Mouse (Mus musculus) CH12.LX (cell line): ENCODE data around the gene Zfpl1. TPM values are rescaled to one million over a fixed set of nuclear protein-coding genes. Genes with fewer than 3 reads are reported as not detected.

ENCODE experiments used
- DNase-seq: peaks from one replicate; pipeline ENCODE4 v3.0.0-alpha.2; 2013; ENCODE audit errors: extremely low read depth
- H3K27ac ChIP-seq: 2 replicates; pipeline ENCODE4 v1.5.1; 2012; ENCODE audit warnings: low read depth, mild to moderate bottlenecking, control low read depth, moderate library complexity; ENCODE audit not compliant: insufficient read depth
- H3K27me3 ChIP-seq: replicated peaks from 2 replicates; pipeline ENCODE3; 2012; ENCODE audit warnings: inconsistent platforms
- H3K36me3 ChIP-seq, 2 experiments: replicated peaks in 1 of 2; 2 replicates each; pipeline versions ENCODE3 to v1.6.1; 2012; ENCODE audit warnings: inconsistent platforms in 1 of 2, low read length in 1 of 2, mild to moderate bottlenecking in 1 of 2, mixed read lengths in 1 of 2, moderate library complexity in 1 of 2; ENCODE audit not compliant: control insufficient read depth in 1 of 2, insufficient read depth in 1 of 2
- H3K4me1 ChIP-seq, 2 experiments: 2 replicates each; pipeline ENCODE4 v1.6.1; 2012; ENCODE audit warnings: inconsistent platforms in 1 of 2, moderate library complexity in 1 of 2; ENCODE audit not compliant: insufficient read depth in 2 of 2, control insufficient read depth in 1 of 2
- H3K4me2 ChIP-seq: 2 replicates; pipeline ENCODE4 v1.6.1; 2012; ENCODE audit warnings: low read depth, mild to moderate bottlenecking, control low read depth; ENCODE audit not compliant: poor library complexity, insufficient read depth, severe bottlenecking
- H3K4me3 ChIP-seq, 3 experiments: fragments of 150-350 bp in 1 of 3; sonication (generic) in 1 of 3; replicated peaks in 1 of 3; 2 replicates each; pipeline versions ENCODE3 to v1.5.1; 2011 to 2012; ENCODE audit warnings: low read depth in 2 of 3, low read length in 2 of 3, mild to moderate bottlenecking in 2 of 3, moderate library complexity in 2 of 3, control low read depth in 1 of 3, improper control_type of control experiment in 1 of 3, inconsistent platforms in 1 of 3, mixed read lengths in 1 of 3; ENCODE audit not compliant: poor library complexity in 1 of 3
- H3K79me2 ChIP-seq: replicated peaks from 2 replicates; pipeline ENCODE4 v1.6.1; 2012; ENCODE audit warnings: mild to moderate bottlenecking, moderate library complexity; ENCODE audit not compliant: control insufficient read depth, poor library complexity, insufficient read depth, severe bottlenecking; ENCODE audit errors: extremely low read depth
- H3K9ac ChIP-seq: 2 replicates; pipeline ENCODE4 v1.6.1; 2012; ENCODE audit warnings: low read depth, mild to moderate bottlenecking, control low read depth, moderate library complexity; ENCODE audit not compliant: insufficient read depth
- H3K9me3 ChIP-seq: replicated peaks from 2 replicates; pipeline ENCODE3; 2012; ENCODE audit warnings: low read length, inconsistent platforms, mixed read lengths
- CHD2 ChIP-seq: IDR thresholded peaks from 2 replicates; pipeline ENCODE4 v1.6.1; 2011; ENCODE audit warnings: low read length, improper control_type of control experiment
- E2F4 ChIP-seq: IDR thresholded peaks from 2 replicates; pipeline ENCODE4 v1.6.1; 2011; ENCODE audit warnings: low read depth, low read length, improper control_type of control experiment; ENCODE audit not compliant: insufficient replicate concordance
- EP300 ChIP-seq: IDR thresholded peaks from 2 replicates; pipeline ENCODE4 v1.6.1; 2011; ENCODE audit warnings: low read length, improper control_type of control experiment
- HCFC1 ChIP-seq: IDR thresholded peaks from 2 replicates; pipeline ENCODE4 v1.6.1; 2012; ENCODE audit warnings: low read depth, mild to moderate bottlenecking, inconsistent platforms, low read length, improper control_type of control experiment
- KAT2A ChIP-seq: IDR thresholded peaks from 2 replicates; pipeline ENCODE4 v1.6.1; 2012; ENCODE audit warnings: low read length, improper control_type of control experiment, inconsistent platforms; ENCODE audit not compliant: insufficient replicate concordance
- MEF2A ChIP-seq: IDR thresholded peaks from 2 replicates; pipeline ENCODE4 v1.6.1; 2014; ENCODE audit warnings: low read depth, mild to moderate bottlenecking, inconsistent platforms, low read length, improper control_type of control experiment, borderline replicate concordance
- MXI1 ChIP-seq: IDR thresholded peaks from 2 replicates; pipeline ENCODE4 v1.6.1; 2011; ENCODE audit warnings: mild to moderate bottlenecking, low read depth, low read length, improper control_type of control experiment
- MYC ChIP-seq: IDR thresholded peaks from 2 replicates; pipeline ENCODE4 v1.6.1; 2011; ENCODE audit warnings: low read depth, mild to moderate bottlenecking, improper control_type of control experiment, low read length
- NRF1 ChIP-seq: IDR thresholded peaks from 2 replicates; pipeline ENCODE4 v1.6.1; 2014; ENCODE audit warnings: low read depth, mild to moderate bottlenecking, inconsistent platforms, low read length, improper control_type of control experiment, moderate library complexity
- POLR2AphosphoS2 ChIP-seq: IDR thresholded peaks from 2 replicates; pipeline ENCODE4 v1.6.1; 2011; ENCODE audit warnings: low read depth, low read length, improper control_type of control experiment
- RAD21 ChIP-seq: IDR thresholded peaks from 2 replicates; pipeline ENCODE4 v1.6.1; 2011; ENCODE audit warnings: low read depth, mild to moderate bottlenecking, low read length, improper control_type of control experiment, moderate library complexity
- RCOR1 ChIP-seq: conservative IDR thresholded peaks from 2 replicates; pipeline ENCODE4 v1.6.1; 2012; ENCODE audit warnings: low read depth, mild to moderate bottlenecking, inconsistent platforms, low read length, improper control_type of control experiment
- TBP ChIP-seq: conservative IDR thresholded peaks from 2 replicates; pipeline ENCODE4 v1.6.1; 2011; ENCODE audit warnings: low read depth, low read length, improper control_type of control experiment
- TCF12 ChIP-seq: IDR thresholded peaks from 2 replicates; pipeline ENCODE4 v1.6.1; 2014; ENCODE audit warnings: low read depth, mild to moderate bottlenecking, inconsistent platforms, low read length, improper control_type of control experiment
- USF2 ChIP-seq: conservative IDR thresholded peaks from 2 replicates; pipeline ENCODE4 v1.6.1; 2011; ENCODE audit warnings: low read depth, low read length, improper control_type of control experiment
- ZC3H11A ChIP-seq: IDR thresholded peaks from 2 replicates; pipeline ENCODE4 v1.6.1; 2012; ENCODE audit warnings: low read depth, mild to moderate bottlenecking, inconsistent platforms, low read length, improper control_type of control experiment
- ZMIZ1 ChIP-seq: IDR thresholded peaks from 2 replicates; pipeline ENCODE4 v1.6.1; 2012; ENCODE audit warnings: low read depth, mild to moderate bottlenecking, inconsistent platforms, low read length, improper control_type of control experiment
- dilution Hi-C: fragments of 300-500 bp; cut with MboI; formaldehyde crosslinking; loops from 2 replicates; pipeline ENCODE4 v1.14.3; 2020; ENCODE audit warnings: low sequenced_read_pairs; ENCODE audit not compliant: extremely low pct_unique_long_range_greater_than_20kb, extremely low pct_ligation_motif_present
- in situ Hi-C: fragments of 300-500 bp; cut with MboI; formaldehyde crosslinking; loops from 3 replicates; pipeline ENCODE4 v1.14.3; 2019; ENCODE audit warnings: low sequenced_read_pairs, low pct_ligation_motif_present, low pct_unique_long_range_greater_than_20kb, mixed read lengths
- polyA plus RNA-seq: library from polyadenylated mRNA; unstranded; fragments of >175 nt; gene quantifications from 2 replicates; pipeline ENCODE4 v1.2.1, GENCODE M21; 2012; ENCODE audit warnings: low read depth; ENCODE audit not compliant: insufficient read length
- total RNA-seq, 2 experiments: library from RNA; depleted of rRNA; stranded (reverse); fragments of 300-350 nt in 1 of 2; fragments of >200 nt in 1 of 2; gene quantifications; 2 replicates each; pipeline ENCODE4 v1.2.3; 2012 to 2014

Gene Zfpl1
- total and polyA plus RNA-seq, 3 experiments: 26.1 to 40.9 (median 26.8) TPM

DNA sequence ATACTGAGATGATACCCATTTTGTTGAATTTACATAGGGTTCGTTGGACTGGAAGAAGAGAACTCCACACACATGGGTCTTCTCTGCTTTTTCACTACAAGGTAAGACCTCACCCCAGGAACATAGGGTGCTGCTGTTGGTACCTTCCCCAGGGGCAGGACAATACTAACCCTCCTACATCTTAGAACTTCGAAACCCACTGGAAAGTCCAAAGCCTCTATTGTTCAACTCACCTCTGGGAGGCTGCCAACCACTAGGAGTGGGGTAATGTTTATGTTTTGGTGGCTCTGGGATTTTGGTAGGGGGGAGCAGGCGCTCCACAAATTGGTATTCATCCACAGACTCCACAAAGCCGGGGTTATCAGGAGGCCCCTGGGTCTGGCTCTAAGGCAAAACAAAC is 28.1 kb downstream of the Zfpl1 start:
- no peak for DNase-seq
- TF ChIP-seq HCFC1 (no peak), NRF1 (no peak), USF2 (no peak), TBP (no peak), MXI1 (no peak), POLR2AphosphoS2 (no peak; the same call in 1 of the 2 replicates), RAD21 (no peak), CHD2 (no peak), RCOR1 (no peak), E2F4 (no peak), MEF2A (no peak), KAT2A (no peak), ZC3H11A (no peak), EP300 (no peak), TCF12 (no peak)
- Histone ChIP-seq H3K27ac (no peak overlapping the region), H3K4me2 (peak overlapping the region; percentile 80), H3K4me3 (peak overlapping the region; percentile 70 to 99 (median 97)), H3K9ac (peak overlapping the region; percentile 58), H3K4me1 (peaks cover 13 to 59% of the 10 kb centered on the region in 2 experiments; a peak in 3 of 4 replicates), H3K36me3 (peaks cover 54 to 61% of the 10 kb centered on the region in 2 experiments), H3K79me2 (peaks cover 63% of the 10 kb centered on the region), H3K27me3 (no peaks in the 10 kb centered on the region), H3K9me3 (no peaks in the 10 kb centered on the region)
- dilution Hi-C loops (no loop called here), in situ Hi-C loops (no loop called here)

DNA sequence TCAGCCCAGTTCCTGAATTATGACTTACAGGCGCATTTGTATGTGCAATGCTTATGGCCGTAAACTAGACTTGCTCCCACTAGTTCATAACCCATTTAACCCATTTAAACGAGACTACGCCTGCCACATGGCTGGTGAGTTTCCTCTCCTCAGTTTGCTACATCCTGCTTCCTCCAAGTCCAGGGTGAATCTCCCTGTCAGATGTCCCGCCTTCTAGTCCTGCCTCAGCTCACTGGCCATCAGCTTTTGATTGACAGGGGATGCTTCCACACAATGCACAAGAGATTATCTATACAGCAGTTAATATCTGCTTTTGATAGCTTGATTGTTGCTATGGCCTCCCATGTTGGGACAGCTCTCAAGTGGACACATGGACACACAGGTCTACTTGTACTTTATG is 30.5 kb downstream of the Zfpl1 start:
- no peak overlapping the region for H3K4me3 ChIP-seq
- H3K27ac ChIP-seq: no peak overlapping the region
- in situ Hi-C loops: no loop called here
- H3K9ac ChIP-seq: no peak overlapping the region
- H3K79me2 ChIP-seq: peaks cover 78% of the 10 kb centered on the region
- TF ChIP-seq ZMIZ1 (peak; percentile 37; the same call in 1 of the 2 replicates), MYC (no peak)
- H3K4me1 ChIP-seq: peaks cover 35 to 79% of the 10 kb centered on the region in 2 experiments
- no peaks in the 10 kb centered on the region for H3K27me3 ChIP-seq
- peaks cover 73 to 81% of the 10 kb centered on the region in 2 experiments for H3K36me3 ChIP-seq
- H3K4me2 ChIP-seq: no peak overlapping the region
- dilution Hi-C loops: no loop called here
- DNase-seq: peak; percentile 55
- no peaks in the 10 kb centered on the region for H3K9me3 ChIP-seq
